Mouse (Mus musculus) lung, postnatal 14 days (tissue): ENCODE data around the gene Gm26620.
A peak's percentile ranks its signal among the peaks of the same experiment; 100 is the strongest.

ENCODE experiments used
- DNase-seq: peaks from one replicate; pipeline ENCODE4 v3.0.0; 2021

The Gm26620 gene

DNA sequence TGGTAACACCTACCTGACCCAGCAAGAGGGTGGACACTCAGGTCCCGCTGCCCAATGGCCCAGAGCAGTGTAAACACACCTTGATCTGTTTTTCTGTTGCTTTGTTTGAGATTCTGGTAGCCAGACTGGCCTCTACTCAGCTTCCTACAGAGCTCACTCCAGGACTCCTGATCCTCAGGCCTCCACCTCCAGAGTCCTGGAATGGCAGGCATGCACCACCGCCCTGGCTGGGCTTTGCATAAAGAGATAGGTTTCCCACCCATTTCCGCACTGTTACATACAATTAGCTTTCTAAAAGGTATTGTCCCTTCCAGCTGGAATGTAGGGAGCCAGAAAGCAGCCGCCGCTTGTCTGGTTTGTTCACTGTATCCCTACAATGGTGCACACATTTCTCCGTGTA, 13.5 kb upstream of the Gm26620 start:
- no peak for DNase-seq

DNA sequence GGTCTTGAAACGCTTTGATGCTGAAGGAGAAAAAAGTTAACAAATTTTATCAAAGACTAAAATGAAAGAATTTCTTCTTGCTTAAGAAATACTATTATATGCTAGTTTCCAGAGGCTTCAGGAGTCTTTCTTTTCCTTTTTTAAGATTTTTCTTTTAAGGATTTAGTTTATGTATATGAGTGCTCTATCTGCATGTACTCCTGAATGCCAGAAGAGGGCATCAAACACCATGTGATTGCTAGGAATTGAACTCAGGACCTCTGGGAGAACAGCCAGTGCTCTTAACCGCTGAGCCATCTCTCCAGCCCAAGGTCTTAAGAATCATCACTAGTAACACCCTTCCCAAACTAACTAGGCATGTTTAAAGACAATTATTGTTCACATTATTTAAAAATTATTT, 12.9 kb upstream of the Gm26620 start:
- no peak for DNase-seq

DNA sequence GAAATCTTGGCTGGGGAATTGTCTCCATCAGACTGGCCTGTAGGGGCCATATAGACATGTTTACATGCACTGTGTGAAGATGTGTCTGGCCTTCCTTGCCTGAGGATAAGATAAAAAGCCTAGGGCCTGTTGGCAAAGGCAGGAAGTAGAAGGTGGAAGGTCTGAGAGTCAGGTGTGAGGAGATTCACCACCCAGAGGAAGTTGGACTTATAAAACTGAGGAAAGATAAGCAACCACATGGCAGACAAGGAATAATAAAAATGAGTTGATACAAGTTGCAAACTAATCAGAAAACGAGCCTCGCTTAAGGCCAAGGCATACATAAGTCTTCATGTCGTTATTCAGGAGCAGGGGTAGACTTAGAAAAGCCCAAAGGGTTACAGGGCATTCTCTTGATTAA, 9.2 kb upstream of the Gm26620 start:
- DNase-seq: no peak

DNA sequence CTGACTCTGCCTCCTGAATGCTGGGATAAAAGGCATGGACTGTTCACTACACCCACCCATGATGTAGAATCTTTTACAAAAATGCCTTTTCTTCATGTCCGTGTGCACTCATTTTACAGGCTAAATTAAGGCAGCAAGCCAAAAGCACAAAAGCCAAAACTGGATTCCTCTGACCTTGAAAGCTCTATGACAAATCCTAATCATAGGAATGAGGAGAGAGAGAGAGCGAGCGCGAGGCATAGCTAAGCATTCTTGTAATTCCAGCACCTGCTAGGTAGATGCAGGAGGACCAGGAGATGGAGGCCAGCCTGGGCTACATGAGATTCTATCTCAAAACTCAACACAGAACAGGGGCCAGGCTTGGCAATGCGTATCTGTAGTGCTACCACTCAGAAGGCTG, 8.0 kb upstream of the Gm26620 start:
- DNase-seq: no peak

DNA sequence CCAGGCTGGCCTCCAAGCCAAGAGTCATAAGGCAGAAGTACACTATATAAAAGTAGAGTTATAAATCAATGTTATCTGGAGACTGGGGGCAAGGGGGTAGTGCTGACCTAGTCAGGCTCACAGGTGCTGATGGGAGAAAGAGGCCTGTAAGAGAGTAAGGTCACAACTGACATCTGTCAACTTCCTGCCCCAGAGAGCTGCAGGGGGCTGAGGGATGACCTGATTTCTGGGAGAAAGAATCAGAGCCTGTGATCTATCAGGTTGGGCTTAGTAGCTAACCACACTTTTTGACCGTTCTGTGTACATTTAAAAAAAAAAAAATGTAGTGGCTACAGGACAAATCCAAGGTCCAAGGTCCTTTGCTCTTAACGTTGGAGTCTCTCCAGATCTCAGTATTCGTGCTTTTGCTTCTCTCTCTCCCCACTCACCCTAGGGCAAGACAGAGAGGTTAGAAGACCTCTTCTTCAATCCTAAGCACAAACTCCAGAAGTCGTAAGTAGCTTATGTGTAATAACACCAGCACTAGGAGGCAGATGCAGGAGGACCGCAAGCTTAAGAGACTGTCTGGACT, 1.9 kb upstream of the Gm26620 start:
- no peak for DNase-seq

DNA sequence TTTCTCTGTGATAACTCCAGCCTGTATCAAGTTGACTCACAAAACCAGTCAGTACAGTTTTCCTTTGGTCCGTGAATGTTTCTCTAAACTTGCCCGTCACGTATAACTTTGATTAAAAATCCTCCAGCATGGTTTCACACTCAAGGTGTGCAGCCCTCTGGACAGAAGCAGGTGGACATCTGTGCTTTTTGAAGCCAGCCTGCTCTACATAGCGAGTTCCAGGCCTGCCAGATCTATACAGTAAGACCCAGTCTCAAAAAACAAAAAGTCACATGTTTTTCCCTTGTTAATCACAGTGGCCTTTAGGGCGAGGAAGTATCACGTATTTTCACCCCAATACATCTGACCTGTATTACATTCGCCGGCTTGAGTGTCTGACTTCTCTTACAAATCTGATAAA, 475 bp upstream of the Gm26620 start:
- DNase-seq: no peak

DNA sequence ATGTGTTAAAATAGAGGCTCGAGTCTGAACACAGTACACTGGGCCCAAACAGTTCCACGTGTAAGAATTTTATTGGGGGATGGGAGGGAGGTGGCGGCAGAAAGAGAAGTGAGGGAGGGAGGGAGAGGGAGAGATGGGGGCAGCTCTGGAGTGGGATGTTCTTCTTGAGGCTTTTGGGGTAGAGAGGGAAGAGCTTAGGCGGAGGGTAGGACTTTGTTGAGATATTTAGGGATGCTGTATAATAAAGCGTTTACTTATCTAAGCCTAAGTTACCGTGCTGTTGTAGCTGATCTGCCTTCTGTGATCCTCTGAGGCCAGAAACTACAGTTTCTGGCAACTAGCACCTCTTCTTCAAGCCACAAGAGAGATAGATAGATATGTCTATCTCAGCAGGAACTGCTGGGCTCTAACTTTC, 1.2 kb downstream of the Gm26620 start:
- DNase-seq: no peak

DNA sequence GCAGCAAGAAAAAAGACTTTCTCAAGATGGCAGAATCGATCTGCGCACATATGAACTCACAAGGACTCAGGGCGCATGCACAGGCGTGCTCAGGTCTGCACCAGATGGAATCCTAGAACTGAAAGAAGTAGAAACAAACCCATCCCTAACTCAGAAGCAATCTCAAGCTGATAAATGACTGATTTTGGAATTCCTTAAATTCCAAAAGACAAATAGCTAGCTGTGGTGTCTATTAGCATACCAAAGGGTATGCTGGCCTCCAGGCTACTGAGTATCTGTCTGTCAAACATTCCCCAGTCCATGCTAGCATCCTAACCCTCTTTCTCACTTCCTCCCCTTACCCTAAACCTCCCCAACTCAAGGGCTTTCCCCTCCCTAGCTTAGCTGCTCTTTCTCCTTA, 4.4 kb downstream of the Gm26620 start:
- DNase-seq: no peak

DNA sequence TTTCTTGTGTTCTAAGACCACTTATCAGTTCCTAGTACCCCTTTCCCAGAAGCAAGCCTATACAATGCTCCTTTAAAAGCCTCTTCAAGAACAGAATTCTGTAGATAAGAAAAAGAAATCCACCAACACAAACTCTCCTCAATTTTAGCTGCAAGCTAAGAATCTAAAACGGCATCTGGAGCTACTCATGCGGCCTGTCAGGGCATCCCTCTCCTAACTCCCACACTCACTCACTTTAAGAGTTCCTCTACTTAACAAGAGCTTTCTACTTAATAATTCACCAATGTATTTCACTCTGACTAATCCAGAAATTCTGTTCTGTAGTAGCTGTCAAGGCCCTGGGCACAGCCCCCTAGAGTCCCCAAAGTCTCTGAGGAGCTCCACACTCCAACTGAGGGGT, 6.8 kb downstream of the Gm26620 start:
- no peak for DNase-seq

DNA sequence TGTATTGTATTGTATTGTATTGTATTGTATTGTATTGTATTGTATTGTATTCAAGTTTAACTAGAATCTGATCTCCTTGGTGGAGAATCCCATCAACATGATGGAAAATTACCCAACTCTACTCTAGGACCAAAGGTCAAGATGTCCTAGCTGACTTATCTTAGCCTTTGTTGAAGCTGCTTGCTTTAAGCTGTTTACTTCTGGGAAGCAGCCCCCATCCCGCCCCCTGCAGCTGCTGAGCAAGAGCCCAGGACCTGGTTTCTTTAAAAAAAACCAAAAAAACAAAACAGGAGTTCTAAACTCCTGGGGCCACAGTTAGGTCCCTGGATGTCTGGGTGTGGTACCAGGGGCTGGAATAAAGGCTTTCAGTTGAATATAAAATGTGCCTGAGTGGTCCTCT, 7.4 kb downstream of the Gm26620 start:
- no peak for DNase-seq

DNA sequence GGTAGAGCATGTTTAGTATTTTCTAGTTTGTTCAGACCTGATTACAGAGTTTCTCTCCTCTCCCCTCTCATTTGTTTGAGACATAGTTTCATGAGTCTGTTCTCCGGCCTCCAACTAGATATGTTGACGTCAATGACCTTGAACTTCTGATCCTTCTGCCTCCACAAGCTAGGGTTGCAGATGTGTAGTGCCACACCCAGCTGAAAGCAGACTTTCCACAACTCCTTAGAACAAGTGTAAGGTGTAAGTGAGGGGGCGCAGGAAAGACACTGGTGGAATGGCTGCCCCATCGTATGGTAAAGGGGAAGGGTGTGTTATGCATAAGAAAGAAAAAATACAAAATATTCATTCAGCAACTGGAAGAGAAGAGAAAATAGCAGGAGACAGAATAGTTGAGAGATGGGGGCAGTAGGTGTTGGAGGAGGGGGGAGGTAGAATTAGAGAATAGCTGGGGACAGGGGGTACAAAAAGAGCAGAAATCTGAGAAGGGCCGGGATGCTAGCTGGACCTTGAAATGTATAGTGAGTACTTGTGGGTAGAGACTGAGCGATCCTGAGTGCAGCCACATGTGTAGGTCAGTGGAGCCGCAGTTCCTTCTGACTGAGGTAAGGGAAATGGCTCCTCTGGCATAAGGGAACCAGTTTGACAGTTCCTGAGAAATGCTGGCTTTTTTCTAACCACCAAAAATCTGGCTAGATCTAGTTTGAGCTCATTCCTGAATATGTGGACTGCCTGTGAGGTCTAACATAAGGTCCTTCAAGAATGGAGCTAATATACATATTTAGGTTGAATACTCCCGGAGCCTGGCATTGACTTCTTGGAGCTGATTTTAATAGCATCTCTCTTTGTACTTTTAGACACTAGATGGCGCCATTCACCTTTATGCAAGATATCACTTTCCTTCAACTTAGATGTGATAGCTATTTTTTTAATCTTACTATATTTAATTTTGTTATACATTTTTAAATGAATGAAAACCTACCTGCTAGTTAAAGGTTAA, 10.0 kb downstream of the Gm26620 start:
- peak; percentile 22 for DNase-seq

DNA sequence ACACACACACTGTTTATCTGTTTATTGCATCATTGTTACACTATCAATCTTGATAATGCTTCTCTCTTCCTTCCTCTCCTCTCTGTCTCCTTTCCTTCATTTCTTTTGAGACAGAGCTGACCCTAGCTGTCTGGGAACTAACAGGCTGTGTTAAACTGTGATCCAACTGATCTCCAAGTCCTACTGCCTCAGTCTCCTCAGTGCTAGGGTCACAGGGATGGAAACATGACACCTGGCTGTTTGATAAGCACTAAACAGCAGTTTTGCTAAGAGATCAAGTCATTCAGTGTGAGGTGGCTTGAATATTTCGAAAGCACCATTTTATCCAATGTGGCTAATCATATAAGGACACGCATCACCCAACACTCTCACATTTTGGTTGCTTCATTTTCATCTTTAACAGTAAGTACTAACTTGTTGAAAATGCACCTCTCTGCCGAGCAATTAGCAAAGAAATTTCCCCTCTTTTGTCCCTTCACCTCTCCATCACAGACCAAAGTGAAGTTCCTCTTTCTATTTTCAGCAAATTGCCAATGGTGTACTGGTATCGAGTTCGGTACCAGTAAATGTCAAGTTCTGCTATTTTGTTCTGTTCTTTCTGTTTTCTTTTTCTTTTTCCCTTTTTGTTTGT, 11.9 kb downstream of the Gm26620 start:
- no peak for DNase-seq

DNA sequence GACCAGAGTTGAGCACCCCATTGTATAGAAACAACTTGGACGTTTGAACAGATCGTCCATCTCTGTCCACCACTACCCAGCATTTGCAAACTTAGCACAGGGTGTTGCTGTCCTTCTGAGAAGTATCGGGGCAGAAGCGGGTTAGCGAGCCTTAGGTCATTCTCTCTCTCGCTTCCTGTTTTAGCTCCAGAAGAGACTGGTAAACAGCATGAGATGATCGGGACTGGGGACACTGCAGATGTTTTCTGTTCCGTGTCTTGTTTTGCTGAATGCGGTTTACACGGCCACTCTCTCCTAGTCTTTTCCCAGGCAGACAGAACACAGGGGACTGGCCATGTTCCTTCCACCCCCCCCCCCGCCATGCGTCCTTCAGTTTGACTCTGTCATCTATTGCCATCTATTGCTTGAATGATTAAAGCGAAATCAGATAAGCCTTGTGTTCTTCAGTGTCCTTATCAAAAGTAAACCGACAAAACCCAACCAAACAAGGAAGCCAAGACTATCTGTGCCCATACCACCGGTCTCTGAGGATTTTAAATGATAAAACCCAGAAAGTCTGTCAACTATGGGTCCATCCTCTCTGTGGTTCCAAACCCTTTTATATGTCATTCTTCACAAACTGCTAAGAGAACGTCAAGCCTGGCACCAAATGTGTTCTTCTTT, 13.7 kb downstream of the Gm26620 start:
- DNase-seq: no peak

DNA sequence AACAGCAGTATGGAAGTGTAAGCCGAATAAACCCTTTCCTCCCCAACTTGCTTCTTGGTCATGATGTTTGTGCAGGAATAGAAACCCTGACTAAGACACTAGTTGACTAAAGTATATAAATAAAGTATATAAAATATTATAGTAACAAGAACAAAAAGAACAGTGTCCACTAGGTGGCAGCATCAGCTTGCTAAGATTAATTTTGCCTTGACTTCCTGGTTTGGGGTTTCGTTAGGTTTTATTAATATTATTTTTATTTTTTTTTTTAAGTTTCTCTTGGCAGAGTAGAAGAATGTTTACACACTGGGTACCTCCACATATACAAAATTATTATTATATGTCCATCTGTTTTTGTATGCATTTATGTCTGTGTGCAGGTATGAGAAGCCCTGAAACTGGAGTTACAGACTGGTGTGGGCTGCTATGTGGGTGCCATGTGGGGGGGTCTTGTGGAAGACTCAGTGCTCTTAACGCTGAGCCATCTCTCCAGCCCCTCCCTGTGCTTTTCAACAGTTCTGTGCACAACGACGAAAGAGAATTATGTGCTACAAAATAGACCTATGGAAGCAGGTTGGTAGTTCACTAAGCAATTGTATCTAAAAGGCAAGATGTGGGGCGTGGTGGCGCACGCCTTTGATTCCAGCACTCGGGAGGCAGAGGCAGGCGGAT, 16.1 kb downstream of the Gm26620 start:
- peak; percentile 73 for DNase-seq

DNA sequence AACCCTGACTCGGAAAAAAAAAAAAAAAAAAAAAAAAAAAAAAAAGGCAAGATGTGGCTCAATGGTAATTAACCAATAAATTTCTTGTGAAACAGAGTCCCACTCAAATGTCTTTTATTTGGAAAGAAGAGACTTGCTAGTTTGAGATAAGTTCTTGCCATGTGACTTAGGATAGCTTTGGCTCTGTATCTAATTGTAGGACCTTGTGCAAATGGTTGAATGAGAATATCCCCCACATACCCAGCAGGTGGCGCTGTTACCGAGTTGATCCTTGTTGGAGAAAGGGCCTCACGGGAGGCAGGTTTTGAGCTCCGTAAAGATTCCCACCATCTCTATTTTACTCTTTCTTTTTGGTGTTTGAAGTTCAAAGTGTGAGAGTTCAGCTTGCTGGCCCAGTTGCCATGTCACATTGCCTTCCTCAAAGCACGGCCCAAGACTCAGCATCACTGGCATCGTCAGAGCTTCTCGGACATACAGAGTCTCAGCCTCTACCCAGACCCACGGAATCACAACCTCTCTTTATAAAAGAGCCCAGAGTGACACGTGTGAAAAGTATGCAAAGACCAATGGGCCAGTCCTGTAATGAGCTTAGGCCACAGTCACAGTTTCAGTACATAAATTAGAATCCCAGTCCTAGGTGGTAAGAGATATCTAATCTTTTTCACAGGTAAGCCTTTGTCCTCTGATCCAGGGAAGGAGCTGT, 16.8 kb downstream of the Gm26620 start:
- peak; percentile 87 for DNase-seq

DNA sequence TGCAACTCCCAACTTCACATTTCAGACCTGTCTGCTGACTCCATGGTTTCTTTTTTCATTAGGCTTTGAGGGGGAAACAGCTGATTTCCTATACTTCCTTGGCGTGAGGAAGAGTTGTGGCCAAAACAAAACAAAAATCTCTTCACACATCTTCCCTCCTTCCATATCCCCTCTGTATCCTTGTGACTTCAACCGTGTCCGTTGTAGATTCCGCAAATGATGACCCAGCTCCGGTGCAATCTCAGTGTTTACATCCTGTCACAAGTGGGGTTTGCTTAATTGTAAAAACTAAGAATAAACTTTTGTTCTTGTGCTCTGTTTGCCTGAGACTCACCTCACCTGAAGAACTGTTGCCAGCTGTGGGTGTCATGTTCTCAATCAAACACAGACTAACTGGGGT, 18.6 kb downstream of the Gm26620 start:
- DNase-seq: no peak

DNA sequence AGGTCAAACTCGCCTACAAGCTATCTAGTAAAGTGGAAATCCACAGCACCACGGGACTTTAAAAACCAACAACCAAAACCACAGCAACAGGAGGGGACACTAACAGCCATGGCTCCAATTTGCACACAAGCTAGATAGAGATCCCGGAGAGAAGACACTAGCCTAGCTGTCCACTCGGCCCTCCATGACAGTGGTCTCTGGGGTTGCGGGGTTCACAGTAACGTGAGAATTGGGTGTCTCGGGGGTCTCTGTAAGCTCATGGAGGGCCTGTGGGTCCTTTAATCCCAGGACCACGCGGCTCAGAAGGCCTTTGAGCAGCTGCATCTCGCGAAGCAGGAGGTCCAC, 22.2 kb downstream of the Gm26620 start:
- DNase-seq: no peak

DNA sequence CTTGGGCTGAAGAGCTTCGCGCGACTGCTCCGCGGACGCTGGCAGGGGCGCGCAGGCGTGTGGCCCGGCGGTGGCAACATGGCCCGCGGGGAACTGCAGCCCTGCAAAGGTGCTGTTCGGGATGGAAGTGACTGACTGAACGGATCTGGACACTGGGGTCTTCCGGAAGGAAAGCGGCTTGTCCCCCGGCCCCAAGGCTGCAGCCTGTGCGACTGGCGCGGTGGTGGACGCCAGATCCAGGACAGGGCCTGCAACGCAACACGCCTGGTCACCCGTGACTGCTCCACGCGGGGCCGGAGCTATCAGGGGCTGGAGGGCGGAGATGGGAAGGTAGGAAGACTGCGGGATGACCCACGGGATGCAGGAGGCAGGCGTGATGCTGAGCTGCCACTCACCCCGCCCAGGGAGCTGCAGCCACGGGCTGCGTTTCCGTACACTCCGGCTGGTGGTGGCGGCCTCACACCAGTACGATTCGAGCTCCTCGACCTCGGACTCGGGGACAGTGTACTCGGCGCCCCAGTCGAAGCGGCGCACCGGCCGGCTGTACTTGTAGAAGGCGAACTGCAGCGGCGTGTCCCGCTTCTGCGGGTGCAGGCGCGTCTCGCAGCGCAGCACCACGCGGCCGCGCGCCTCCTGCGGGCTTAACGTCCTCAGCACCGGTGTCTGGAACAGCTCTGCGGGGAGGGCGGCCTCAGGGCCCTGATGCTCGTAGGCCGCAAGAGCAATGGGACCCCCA, 22.8 kb downstream of the Gm26620 start:
- DNase-seq: no peak

DNA sequence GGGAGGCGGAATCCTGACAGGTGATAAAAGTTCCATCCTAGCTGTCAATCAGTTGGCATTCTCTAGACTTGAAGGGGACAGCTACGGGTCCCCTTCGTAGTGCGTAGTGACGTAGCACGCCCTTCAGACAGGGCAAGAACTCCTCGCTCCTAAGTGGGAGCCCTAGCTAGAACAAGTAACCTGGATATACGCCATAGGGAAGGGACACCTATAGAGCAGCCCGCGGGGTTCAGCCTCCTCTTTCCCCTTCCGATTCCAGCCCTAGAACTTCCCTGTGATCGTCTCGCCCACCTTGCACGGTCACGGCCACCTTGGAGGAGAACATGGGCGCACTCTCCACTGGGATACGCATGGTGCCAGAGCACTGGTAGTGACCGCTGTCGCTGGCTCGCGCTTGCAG, 23.5 kb downstream of the Gm26620 start:
- no peak for DNase-seq

DNA sequence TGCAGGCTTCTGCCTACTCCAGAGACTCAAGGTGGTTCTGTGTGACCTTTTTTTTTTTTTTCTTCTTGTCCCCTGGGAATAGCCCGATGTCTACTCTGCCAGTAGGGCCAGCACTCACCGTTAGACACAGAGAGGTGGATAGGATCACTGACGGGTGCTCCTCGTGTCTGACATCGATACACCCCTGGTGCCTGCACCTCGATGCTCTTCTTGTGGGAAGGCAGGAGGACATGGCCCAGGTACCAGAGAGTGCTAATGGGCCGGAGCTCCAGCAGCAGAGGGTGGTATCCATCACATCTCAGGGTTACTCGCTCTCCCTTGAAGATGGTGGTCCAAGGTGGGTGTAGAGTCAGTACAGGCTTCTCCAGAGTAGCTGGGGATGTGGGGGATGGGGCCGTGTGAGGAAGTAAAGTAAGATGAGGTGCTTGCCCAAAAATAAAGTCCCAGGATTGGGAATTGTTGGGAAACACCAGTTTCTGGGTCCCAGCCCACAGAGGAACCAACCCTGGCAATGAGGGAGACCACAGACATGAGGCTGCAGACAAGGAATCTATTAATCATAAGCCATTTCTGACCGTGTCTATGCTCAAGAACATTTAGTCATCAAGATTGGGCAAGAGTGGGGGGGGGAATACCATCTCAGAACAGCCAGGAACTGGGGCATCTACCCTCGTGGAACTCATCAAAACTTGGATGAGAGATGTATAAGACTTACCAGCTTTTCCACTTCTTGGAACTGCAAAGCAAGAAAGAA, 27.2 kb downstream of the Gm26620 start:
- DNase-seq: no peak
